Mouse (Mus musculus): ENCODE data around the gene Gngt2. TPM values are rescaled to one million over a fixed set of nuclear protein-coding genes. Genes with fewer than 3 reads are reported as not detected.

Gngt2 gene
- polyA plus RNA-seq, 1 experiment: 167 TPM

DNA sequence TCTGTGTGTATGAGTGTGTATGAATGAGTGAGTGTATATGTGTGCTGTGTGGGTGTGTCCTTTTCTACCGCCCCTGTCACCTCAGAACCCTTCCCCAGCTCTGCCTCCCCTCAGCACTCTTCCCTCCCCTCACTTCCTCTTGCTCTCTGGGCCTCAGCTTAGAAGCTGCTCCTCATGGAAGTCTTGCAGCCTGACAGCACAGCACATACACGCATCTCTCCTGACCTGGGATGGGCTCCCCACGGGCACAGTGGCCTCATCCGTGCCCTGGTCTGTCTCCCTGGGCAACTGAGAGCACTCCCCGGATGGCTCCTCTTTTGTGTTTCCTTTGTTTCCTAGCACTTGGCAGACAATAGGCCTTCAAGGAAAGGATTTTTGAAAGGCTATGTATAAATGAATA lies 27.4 kb upstream of the Gngt2 start:
- H3K4me1 ChIP-seq (ENCODE audit: control insufficient read depth, insufficient read depth, low read length): peaks cover 23% of the 10 kb centered on the region
- H3K27ac ChIP-seq (ENCODE audit: insufficient read depth, low read depth, low read length): no peak overlapping the region

DNA sequence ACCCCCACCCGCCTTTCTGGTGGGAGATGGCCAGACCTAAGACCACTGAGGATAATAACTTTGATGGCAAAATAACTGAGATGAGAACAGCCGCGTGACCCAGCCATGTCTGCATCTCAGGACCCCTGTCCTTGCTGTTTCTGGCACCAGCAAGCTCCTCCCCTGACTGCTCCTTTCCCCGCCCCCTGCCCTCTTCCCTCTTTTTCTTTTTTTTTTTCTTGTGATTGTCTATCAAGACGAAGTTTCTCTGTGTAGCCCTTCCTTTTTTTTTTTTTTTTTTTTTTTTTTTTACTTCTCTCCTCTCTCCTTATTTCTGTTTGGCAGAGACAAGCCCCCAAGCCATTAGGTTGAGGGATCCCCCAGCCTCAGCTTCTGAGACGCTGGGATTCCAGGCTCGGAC lies 26.2 kb upstream of the Gngt2 start:
- Histone ChIP-seq H3K27ac (ENCODE audit: insufficient read depth, low read depth, low read length) (no peak overlapping the region), H3K4me3 (ENCODE audit: insufficient read depth, low read length) (no peak overlapping the region), H3K4me1 (ENCODE audit: control insufficient read depth, insufficient read depth, low read length) (peaks cover 15% of the 10 kb centered on the region)
- TF ChIP-seq POLR2A (IDR thresholded peaks at IDR 0.05; ENCODE audit: borderline replicate concordance, low read depth, low read length): no peak
- no peak for TF ChIP-seq CTCF (IDR thresholded peaks at IDR 0.05; ENCODE audit: low read depth, low read length)

More for the DNA sequence above, 27.4 kb upstream of the Gngt2 start:
- H3K4me3 ChIP-seq (ENCODE audit: insufficient read depth, low read length): no peak overlapping the region
- TF ChIP-seq CTCF (IDR thresholded peaks at IDR 0.05; ENCODE audit: low read depth, low read length) (no peak), POLR2A (IDR thresholded peaks at IDR 0.05; ENCODE audit: borderline replicate concordance, low read depth, low read length) (no peak)

GRCm38 (mm10) chr11:95811741-95812140 lies 25.3 kb upstream of the Gngt2 start:
- H3K4me3 ChIP-seq (ENCODE audit: insufficient read depth, low read length): no peak overlapping the region
- no peak overlapping the region for H3K27ac ChIP-seq (ENCODE audit: insufficient read depth, low read depth, low read length)
- H3K4me1 ChIP-seq (ENCODE audit: control insufficient read depth, insufficient read depth, low read length): peaks cover 12% of the 10 kb centered on the region
- no peak for TF ChIP-seq POLR2A (IDR thresholded peaks at IDR 0.05; ENCODE audit: borderline replicate concordance, low read depth, low read length)
- TF ChIP-seq CTCF (IDR thresholded peaks at IDR 0.05; ENCODE audit: low read depth, low read length): no peak

GRCm38 (mm10) chr11:95812224-95812623 lies 24.8 kb upstream of the Gngt2 start:
- no peak for TF ChIP-seq POLR2A (IDR thresholded peaks at IDR 0.05; ENCODE audit: borderline replicate concordance, low read depth, low read length)
- no peak for TF ChIP-seq CTCF (IDR thresholded peaks at IDR 0.05; ENCODE audit: low read depth, low read length)
- no peak overlapping the region for H3K27ac ChIP-seq (ENCODE audit: insufficient read depth, low read depth, low read length)

GRCm38 (mm10) chr11:95814101-95814500 lies 22.9 kb upstream of the Gngt2 start:
- Histone ChIP-seq H3K4me1 (ENCODE audit: control insufficient read depth, insufficient read depth, low read length) (peaks cover 12% of the 10 kb centered on the region), H3K4me3 (ENCODE audit: insufficient read depth, low read length) (no peak overlapping the region), H3K27ac (ENCODE audit: insufficient read depth, low read depth, low read length) (no peak overlapping the region)
- TF ChIP-seq CTCF (IDR thresholded peaks at IDR 0.05; ENCODE audit: low read depth, low read length): no peak
- TF ChIP-seq POLR2A (IDR thresholded peaks at IDR 0.05; ENCODE audit: borderline replicate concordance, low read depth, low read length): no peak

More at GRCm38 (mm10) chr11:95812224-95812623, 24.8 kb upstream of the Gngt2 start:
- Histone ChIP-seq H3K4me1 (ENCODE audit: control insufficient read depth, insufficient read depth, low read length) (peaks cover 12% of the 10 kb centered on the region), H3K4me3 (ENCODE audit: insufficient read depth, low read length) (no peak overlapping the region)

- TF ChIP-seq CTCF (IDR thresholded peaks at IDR 0.05; ENCODE audit: low read depth, low read length) (no peak), POLR2A (IDR thresholded peaks at IDR 0.05; ENCODE audit: borderline replicate concordance, low read depth, low read length) (no peak)
These were observed 22.2 kb upstream of the Gngt2 start for GRCm38 (mm10) chr11:95814857-95815256.

GRCm38 (mm10) chr11:95815412-95815811 lies 21.6 kb upstream of the Gngt2 start:
- no peak overlapping the region for H3K27ac ChIP-seq (ENCODE audit: insufficient read depth, low read depth, low read length)
- TF ChIP-seq CTCF (IDR thresholded peaks at IDR 0.05; ENCODE audit: low read depth, low read length): no peak
- TF ChIP-seq POLR2A (IDR thresholded peaks at IDR 0.05; ENCODE audit: borderline replicate concordance, low read depth, low read length): no peak
- H3K4me3 ChIP-seq (ENCODE audit: insufficient read depth, low read length): no peak overlapping the region
- H3K4me1 ChIP-seq (ENCODE audit: control insufficient read depth, insufficient read depth, low read length): peaks cover 6% of the 10 kb centered on the region; the same call in 1 of the 2 replicates

More at GRCm38 (mm10) chr11:95814857-95815256, 22.2 kb upstream of the Gngt2 start:
- Histone ChIP-seq H3K4me3 (ENCODE audit: insufficient read depth, low read length) (no peak overlapping the region), H3K27ac (ENCODE audit: insufficient read depth, low read depth, low read length) (no peak overlapping the region), H3K4me1 (ENCODE audit: control insufficient read depth, insufficient read depth, low read length) (peaks cover 9% of the 10 kb centered on the region)

GRCm38 (mm10) chr11:95819138-95819537 lies 17.9 kb upstream of the Gngt2 start:
- TF ChIP-seq CTCF (IDR thresholded peaks at IDR 0.05; ENCODE audit: low read depth, low read length) (no peak), POLR2A (IDR thresholded peaks at IDR 0.05; ENCODE audit: borderline replicate concordance, low read depth, low read length) (no peak)
- H3K27ac ChIP-seq (ENCODE audit: insufficient read depth, low read depth, low read length): no peak overlapping the region
- no peak overlapping the region for H3K4me3 ChIP-seq (ENCODE audit: insufficient read depth, low read length)
- no peaks in the 10 kb centered on the region for H3K4me1 ChIP-seq (ENCODE audit: control insufficient read depth, insufficient read depth, low read length)

GRCm38 (mm10) chr11:95821511-95821910 lies 15.5 kb upstream of the Gngt2 start:
- no peak overlapping the region for H3K4me3 ChIP-seq (ENCODE audit: insufficient read depth, low read length)
- no peak overlapping the region for H3K27ac ChIP-seq (ENCODE audit: insufficient read depth, low read depth, low read length)
- TF ChIP-seq CTCF (IDR thresholded peaks at IDR 0.05; ENCODE audit: low read depth, low read length) (no peak), POLR2A (IDR thresholded peaks at IDR 0.05; ENCODE audit: borderline replicate concordance, low read depth, low read length) (no peak)

DNA sequence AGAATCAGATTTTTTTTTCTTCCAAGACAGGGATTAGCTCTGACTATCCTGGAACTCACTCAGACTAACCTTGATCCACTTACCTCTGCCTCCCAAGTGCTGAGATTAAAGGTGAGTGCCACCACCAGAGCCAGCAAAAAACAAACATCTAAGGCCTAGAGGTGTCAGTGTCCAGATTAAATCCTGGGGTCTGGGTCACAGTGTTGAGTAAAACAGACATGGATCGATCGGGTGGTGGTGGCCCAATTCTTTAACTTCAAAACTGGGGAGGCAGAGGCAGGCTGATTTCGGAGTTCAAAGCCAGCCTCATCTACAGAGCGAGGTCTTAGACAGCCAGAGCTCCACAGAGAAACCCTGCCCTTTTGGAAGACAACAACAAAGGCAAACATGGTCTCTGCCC lies 14.6 kb upstream of the Gngt2 start:
- Histone ChIP-seq H3K27ac (ENCODE audit: insufficient read depth, low read depth, low read length) (no peak overlapping the region), H3K4me3 (ENCODE audit: insufficient read depth, low read length) (no peak overlapping the region), H3K4me1 (ENCODE audit: control insufficient read depth, insufficient read depth, low read length) (peaks cover 7% of the 10 kb centered on the region)
- no peak for TF ChIP-seq POLR2A (IDR thresholded peaks at IDR 0.05; ENCODE audit: borderline replicate concordance, low read depth, low read length)
- no peak for TF ChIP-seq CTCF (IDR thresholded peaks at IDR 0.05; ENCODE audit: low read depth, low read length)

More at GRCm38 (mm10) chr11:95821511-95821910, 15.5 kb upstream of the Gngt2 start:
- H3K4me1 ChIP-seq (ENCODE audit: control insufficient read depth, insufficient read depth, low read length): no peaks in the 10 kb centered on the region

Measured in bone marrow macrophage, adult 2 months (primary cell).